Mouse (Mus musculus): ENCODE measurements around the gene Cmip. TPM values are rescaled to one million over a fixed set of nuclear protein-coding genes. Genes with fewer than 3 reads are reported as not detected.
A peak's percentile ranks its signal among the peaks of the same experiment; 100 is the strongest.

Cmip gene
- polyA plus RNA-seq, 1 experiment from 2014 or later = 10.5 TPM

GRCm38 (mm10) chr8:117367441-117367840, 110.6 kb downstream of the Cmip start:
- no peak for ATAC-seq (ENCODE audit: insufficient number of reproducible peaks, low FRiP score)
- no peak overlapping the region for H3K27ac ChIP-seq (ENCODE audit: poor library complexity, severe bottlenecking)
- no peaks in the 10 kb centered on the region for H3K36me3 ChIP-seq
- no peaks in the 10 kb centered on the region for H3K9me3 ChIP-seq (replicated peaks)
- H3K4me2 ChIP-seq = no peak overlapping the region
- WGBS = 77% methylated on average over 8 of the region's 8 CpGs
- H3K27me3 ChIP-seq (replicated peaks) = no peaks in the 10 kb centered on the region
- peaks cover 77% of the 10 kb centered on the region for H3K4me1 ChIP-seq (replicated peaks)
- H3K4me3 ChIP-seq = no peak overlapping the region
- no peak overlapping the region for H3K9ac ChIP-seq

GRCm38 (mm10) chr8:117368781-117369180, 111.9 kb downstream of the Cmip start:
- H3K27ac ChIP-seq (ENCODE audit: poor library complexity, severe bottlenecking) = no peak overlapping the region
- no peaks in the 10 kb centered on the region for H3K36me3 ChIP-seq
- no peak for ATAC-seq (ENCODE audit: insufficient number of reproducible peaks, low FRiP score)
- no peak overlapping the region for H3K4me2 ChIP-seq
- H3K27me3 ChIP-seq (replicated peaks) = no peaks in the 10 kb centered on the region
- H3K9ac ChIP-seq = no peak overlapping the region
- no peaks in the 10 kb centered on the region for H3K9me3 ChIP-seq (replicated peaks)
- H3K4me3 ChIP-seq = no peak overlapping the region
- 73% methylated on average over 8 of the region's 8 CpGs for WGBS
- peaks cover 75% of the 10 kb centered on the region for H3K4me1 ChIP-seq (replicated peaks)

DNA sequence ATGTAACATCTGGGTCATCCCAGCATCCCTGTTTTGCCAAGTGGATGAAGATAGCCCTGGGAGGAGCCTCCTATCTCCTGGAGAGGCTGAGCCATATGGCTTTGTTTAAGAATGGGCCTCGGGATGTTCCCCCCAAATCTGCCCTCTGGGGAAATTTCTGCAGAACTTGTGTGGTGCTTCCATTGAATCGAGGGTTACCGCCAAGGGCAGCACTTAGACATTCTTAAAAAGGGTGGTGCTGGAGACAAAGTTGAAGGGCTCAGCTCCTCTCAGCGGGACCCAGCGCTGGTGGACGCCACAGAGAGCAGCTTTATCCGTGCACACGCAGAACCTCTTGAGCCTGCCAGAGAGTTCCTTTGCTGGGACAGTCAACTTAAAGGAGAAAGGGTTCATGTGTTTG, 113.1 kb downstream of the Cmip start:
- no peaks in the 10 kb centered on the region for H3K27me3 ChIP-seq (replicated peaks)
- no peak overlapping the region for H3K4me3 ChIP-seq
- H3K4me1 ChIP-seq (replicated peaks) = peaks cover 71% of the 10 kb centered on the region
- H3K27ac ChIP-seq (ENCODE audit: poor library complexity, severe bottlenecking) = no peak overlapping the region
- WGBS = 68% methylated on average over 8 of the region's 8 CpGs
- H3K9ac ChIP-seq = no peak overlapping the region
- H3K4me2 ChIP-seq = no peak overlapping the region
- no peaks in the 10 kb centered on the region for H3K36me3 ChIP-seq
- H3K9me3 ChIP-seq (replicated peaks) = no peaks in the 10 kb centered on the region
- no peak for ATAC-seq (ENCODE audit: insufficient number of reproducible peaks, low FRiP score)

DNA sequence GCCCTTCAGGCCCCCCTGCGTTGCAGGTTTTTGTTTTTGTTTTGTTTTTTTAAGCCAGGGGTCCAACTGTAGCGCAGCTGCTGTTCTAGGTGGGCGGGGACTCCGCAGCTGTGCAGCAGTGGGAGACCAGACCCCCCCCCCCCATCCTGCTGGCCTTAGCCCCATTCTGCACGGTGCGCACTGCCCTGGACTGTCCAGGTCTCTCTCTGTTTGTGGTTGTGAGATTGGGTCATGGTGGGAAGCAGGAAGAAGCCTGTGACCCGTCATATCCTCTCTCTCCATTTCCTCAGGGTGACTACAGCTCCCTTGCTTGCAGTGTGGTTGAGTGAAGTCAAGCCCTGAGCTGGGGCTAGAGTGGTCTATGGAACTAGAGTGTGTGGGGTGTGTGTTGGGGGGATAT, 114.3 kb downstream of the Cmip start:
- H3K9ac ChIP-seq = no peak overlapping the region
- H3K27ac ChIP-seq (ENCODE audit: poor library complexity, severe bottlenecking) = no peak overlapping the region
- no peaks in the 10 kb centered on the region for H3K9me3 ChIP-seq (replicated peaks)
- ATAC-seq (ENCODE audit: insufficient number of reproducible peaks, low FRiP score) = peak; percentile 33; the same call in 1 of the 2 replicates
- peaks cover 70% of the 10 kb centered on the region for H3K4me1 ChIP-seq (replicated peaks)
- H3K4me2 ChIP-seq = no peak overlapping the region
- no peaks in the 10 kb centered on the region for H3K36me3 ChIP-seq
- H3K4me3 ChIP-seq = no peak overlapping the region
- WGBS = 69% methylated on average over 7 of the region's 7 CpGs
- no peaks in the 10 kb centered on the region for H3K27me3 ChIP-seq (replicated peaks)

DNA sequence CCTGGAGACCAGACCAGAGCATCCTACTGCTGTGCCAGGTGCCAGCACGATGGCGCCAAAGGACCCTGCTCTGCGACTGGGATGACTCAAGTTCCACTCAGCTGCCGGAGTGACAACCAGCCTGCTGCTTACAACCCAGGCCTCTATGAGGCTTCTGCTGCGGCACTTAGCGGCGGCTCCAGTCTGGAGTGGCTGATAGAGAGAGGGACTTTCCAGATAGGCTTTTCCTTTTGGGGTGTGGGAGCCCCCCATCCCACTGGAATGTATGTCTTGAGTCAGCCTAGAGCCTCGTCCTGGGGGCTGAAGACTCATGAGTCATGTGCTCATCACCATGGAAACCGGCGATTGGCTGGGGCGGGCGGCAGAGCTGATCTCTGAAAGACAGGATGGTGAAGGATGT, 115.2 kb downstream of the Cmip start:
- Histone ChIP-seq H3K27me3 (replicated peaks) (no peaks in the 10 kb centered on the region), H3K36me3 (no peaks in the 10 kb centered on the region), H3K4me3 (no peak overlapping the region), H3K9ac (no peak overlapping the region), H3K4me1 (replicated peaks) (peaks cover 62% of the 10 kb centered on the region), H3K27ac (ENCODE audit: poor library complexity, severe bottlenecking) (no peak overlapping the region), H3K4me2 (peak overlapping the region; percentile 9; the same call in 1 of the 2 replicates), H3K9me3 (replicated peaks) (no peaks in the 10 kb centered on the region)
- ATAC-seq (ENCODE audit: insufficient number of reproducible peaks, low FRiP score) = peak; percentile 9; the same call in 1 of the 2 replicates
- WGBS = 50% methylated on average over 12 of the region's 12 CpGs

DNA sequence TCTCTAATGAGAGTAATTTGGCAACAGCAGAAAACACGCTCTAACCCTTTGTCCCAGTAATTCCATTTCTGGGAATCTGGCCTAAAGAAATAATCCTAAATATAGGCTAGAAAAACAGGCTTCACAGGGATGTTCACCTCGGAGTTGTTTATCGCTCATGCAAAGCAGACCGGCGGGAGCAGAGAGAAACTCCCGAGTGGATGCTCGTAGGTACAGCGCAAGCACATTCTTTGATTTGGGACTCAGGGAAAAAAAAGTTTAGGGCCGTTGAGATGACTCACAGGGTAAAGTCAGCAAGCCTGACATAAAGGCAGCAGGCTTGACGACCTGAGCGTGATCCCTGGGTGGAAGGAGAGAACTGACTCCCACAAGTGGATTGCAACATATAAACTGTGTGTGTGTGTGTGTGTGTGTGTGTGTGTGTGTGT, 116.2 kb downstream of the Cmip start:
- H3K4me1 ChIP-seq (replicated peaks) = peaks cover 59% of the 10 kb centered on the region
- WGBS = 46% methylated on average over 11 of the region's 11 CpGs

DNA sequence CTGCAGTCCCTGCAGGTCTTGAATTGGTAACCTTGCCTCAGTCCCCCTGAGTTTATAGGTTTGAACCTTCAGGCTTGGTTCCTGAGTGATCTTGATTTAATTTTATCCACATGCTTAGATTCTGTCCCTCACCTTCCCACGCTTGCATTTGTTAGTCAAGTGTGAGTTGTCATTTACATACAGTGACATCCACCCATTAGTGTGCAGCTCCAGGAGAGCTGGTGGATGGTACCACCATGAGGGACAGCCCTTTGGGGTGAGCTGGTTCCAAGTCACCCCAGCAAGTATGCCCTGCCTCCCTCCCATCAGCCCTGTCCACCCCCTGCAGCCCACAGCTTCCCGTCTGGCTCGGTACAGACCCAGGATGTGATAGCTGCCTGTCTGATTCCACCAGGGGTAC, 117.2 kb downstream of the Cmip start:
- peaks cover 59% of the 10 kb centered on the region for H3K4me1 ChIP-seq (replicated peaks)

More for the DNA sequence above, 116.2 kb downstream of the Cmip start:
- Histone ChIP-seq H3K9ac (no peak overlapping the region), H3K4me3 (no peak overlapping the region), H3K36me3 (peaks cover 4% of the 10 kb centered on the region; the same call in 1 of the 2 replicates), H3K4me2 (no peak overlapping the region), H3K27me3 (replicated peaks) (no peaks in the 10 kb centered on the region), H3K27ac (ENCODE audit: poor library complexity, severe bottlenecking) (no peak overlapping the region), H3K9me3 (replicated peaks) (no peaks in the 10 kb centered on the region)
- ATAC-seq (ENCODE audit: insufficient number of reproducible peaks, low FRiP score) = no peak

GRCm38 (mm10) chr8:117376997-117377396, 120.1 kb downstream of the Cmip start:
- Histone ChIP-seq H3K27me3 (replicated peaks) (no peaks in the 10 kb centered on the region), H3K4me1 (replicated peaks) (peaks cover 49% of the 10 kb centered on the region), H3K27ac (ENCODE audit: poor library complexity, severe bottlenecking) (no peak overlapping the region), H3K9ac (no peak overlapping the region), H3K4me3 (no peak overlapping the region), H3K36me3 (peaks cover 4% of the 10 kb centered on the region; the same call in 1 of the 2 replicates), H3K9me3 (replicated peaks) (no peaks in the 10 kb centered on the region), H3K4me2 (no peak overlapping the region)
- WGBS = 83% methylated on average over 16 of the region's 16 CpGs
- ATAC-seq (ENCODE audit: insufficient number of reproducible peaks, low FRiP score) = no peak

More for the DNA sequence above, 117.2 kb downstream of the Cmip start:
- H3K36me3 ChIP-seq = peaks cover 4% of the 10 kb centered on the region; the same call in 1 of the 2 replicates
- no peak for ATAC-seq (ENCODE audit: insufficient number of reproducible peaks, low FRiP score)
- 71% methylated on average over 3 of the region's 3 CpGs for WGBS
- no peaks in the 10 kb centered on the region for H3K27me3 ChIP-seq (replicated peaks)
- no peak overlapping the region for H3K4me3 ChIP-seq
- no peaks in the 10 kb centered on the region for H3K9me3 ChIP-seq (replicated peaks)
- no peak overlapping the region for H3K4me2 ChIP-seq
- H3K27ac ChIP-seq (ENCODE audit: poor library complexity, severe bottlenecking) = no peak overlapping the region
- H3K9ac ChIP-seq = no peak overlapping the region

- Histone ChIP-seq H3K4me2 (no peak overlapping the region), H3K4me3 (no peak overlapping the region), H3K27me3 (replicated peaks) (no peaks in the 10 kb centered on the region), H3K9me3 (replicated peaks) (no peaks in the 10 kb centered on the region), H3K27ac (ENCODE audit: poor library complexity, severe bottlenecking) (no peak overlapping the region), H3K4me1 (replicated peaks) (peaks cover 33% of the 10 kb centered on the region), H3K9ac (no peak overlapping the region), H3K36me3 (peaks cover 4% of the 10 kb centered on the region; the same call in 1 of the 2 replicates)
- no peak for ATAC-seq (ENCODE audit: insufficient number of reproducible peaks, low FRiP score)
- 63% methylated on average over 7 of the region's 7 CpGs for WGBS
Observed at GRCm38 (mm10) chr8:117378625-117379024, 121.8 kb downstream of the Cmip start.

- Histone ChIP-seq H3K9me3 (replicated peaks) (0 out of 2 replicates have a peak, but pooled peaks cover 1% of the 10 kb centered on the region), H3K36me3 (peaks cover 8% of the 10 kb centered on the region), H3K9ac (no peak overlapping the region), H3K27me3 (replicated peaks) (no peaks in the 10 kb centered on the region), H3K4me3 (no peak overlapping the region), H3K4me2 (no peak overlapping the region), H3K4me1 (replicated peaks) (peaks cover 30% of the 10 kb centered on the region), H3K27ac (ENCODE audit: poor library complexity, severe bottlenecking) (no peak overlapping the region)
- WGBS = 50% methylated on average over 10 of the region's 10 CpGs
- peak; percentile 47; the same call in 1 of the 2 replicates for ATAC-seq (ENCODE audit: insufficient number of reproducible peaks, low FRiP score)
Observed at GRCm38 (mm10) chr8:117379131-117379530, 122.3 kb downstream of the Cmip start.

DNA sequence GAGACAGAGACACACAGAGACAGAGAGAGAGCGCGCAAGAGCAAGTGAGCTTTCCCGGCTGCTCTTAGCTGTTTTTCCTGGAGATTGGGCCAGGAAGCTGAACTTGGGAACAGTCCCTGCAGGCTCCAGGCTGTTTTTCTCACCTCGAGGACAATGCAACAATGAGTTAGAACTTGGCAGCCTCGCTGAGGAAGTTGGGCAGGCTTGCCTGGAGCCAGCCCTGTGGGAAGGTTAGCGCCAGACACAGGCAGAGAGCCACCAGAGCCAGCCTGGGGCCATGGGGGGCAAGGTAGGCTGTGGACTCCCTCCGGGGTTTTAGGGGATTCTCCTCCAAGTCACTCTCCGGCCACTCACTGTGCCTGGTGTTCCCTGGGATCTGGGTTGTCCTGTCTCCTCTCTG, 123.9 kb downstream of the Cmip start:
- H3K9me3 ChIP-seq (replicated peaks) = 0 out of 2 replicates have a peak, but pooled peaks cover 10% of the 10 kb centered on the region
- H3K4me1 ChIP-seq (replicated peaks) = peaks cover 27% of the 10 kb centered on the region
- peak; percentile 43; the same call in 1 of the 2 replicates for ATAC-seq (ENCODE audit: insufficient number of reproducible peaks, low FRiP score)
- H3K27ac ChIP-seq (ENCODE audit: poor library complexity, severe bottlenecking) = peak overlapping the region; percentile 62
- H3K36me3 ChIP-seq = peaks cover 18% of the 10 kb centered on the region
- no peaks in the 10 kb centered on the region for H3K27me3 ChIP-seq (replicated peaks)
- WGBS = 60% methylated on average over 8 of the region's 8 CpGs
- H3K4me3 ChIP-seq = no peak overlapping the region
- H3K4me2 ChIP-seq = no peak overlapping the region
- H3K9ac ChIP-seq = no peak overlapping the region

GRCm38 (mm10) chr8:117386142-117386541, 129.3 kb downstream of the Cmip start:
- WGBS = 64% methylated on average over 2 of the region's 2 CpGs

More at GRCm38 (mm10) chr8:117386142-117386541, 129.3 kb downstream of the Cmip start:
- H3K4me1 ChIP-seq (replicated peaks) = peaks cover 29% of the 10 kb centered on the region
- H3K9me3 ChIP-seq (replicated peaks) = 0 out of 2 replicates have a peak, but pooled peaks cover 10% of the 10 kb centered on the region
- no peaks in the 10 kb centered on the region for H3K27me3 ChIP-seq (replicated peaks)
- no peak overlapping the region for H3K4me2 ChIP-seq
- no peak overlapping the region for H3K27ac ChIP-seq (ENCODE audit: poor library complexity, severe bottlenecking)
- H3K4me3 ChIP-seq = no peak overlapping the region
- H3K36me3 ChIP-seq = peaks cover 14% of the 10 kb centered on the region
- H3K9ac ChIP-seq = no peak overlapping the region
- ATAC-seq (ENCODE audit: insufficient number of reproducible peaks, low FRiP score) = no peak

Measured in heart, embryonic 12.5 days (tissue).